Mouse (Mus musculus) cerebellum, postnatal 14 days (tissue): ENCODE results near the gene Ms4a10.

ENCODE experiments used
- DNase-seq, 2 experiments: peaks; one replicate each; pipeline ENCODE4 v3.0.0; 2021; ENCODE audit warnings: mixed read lengths in 2 of 2

Ms4a10 gene

DNA sequence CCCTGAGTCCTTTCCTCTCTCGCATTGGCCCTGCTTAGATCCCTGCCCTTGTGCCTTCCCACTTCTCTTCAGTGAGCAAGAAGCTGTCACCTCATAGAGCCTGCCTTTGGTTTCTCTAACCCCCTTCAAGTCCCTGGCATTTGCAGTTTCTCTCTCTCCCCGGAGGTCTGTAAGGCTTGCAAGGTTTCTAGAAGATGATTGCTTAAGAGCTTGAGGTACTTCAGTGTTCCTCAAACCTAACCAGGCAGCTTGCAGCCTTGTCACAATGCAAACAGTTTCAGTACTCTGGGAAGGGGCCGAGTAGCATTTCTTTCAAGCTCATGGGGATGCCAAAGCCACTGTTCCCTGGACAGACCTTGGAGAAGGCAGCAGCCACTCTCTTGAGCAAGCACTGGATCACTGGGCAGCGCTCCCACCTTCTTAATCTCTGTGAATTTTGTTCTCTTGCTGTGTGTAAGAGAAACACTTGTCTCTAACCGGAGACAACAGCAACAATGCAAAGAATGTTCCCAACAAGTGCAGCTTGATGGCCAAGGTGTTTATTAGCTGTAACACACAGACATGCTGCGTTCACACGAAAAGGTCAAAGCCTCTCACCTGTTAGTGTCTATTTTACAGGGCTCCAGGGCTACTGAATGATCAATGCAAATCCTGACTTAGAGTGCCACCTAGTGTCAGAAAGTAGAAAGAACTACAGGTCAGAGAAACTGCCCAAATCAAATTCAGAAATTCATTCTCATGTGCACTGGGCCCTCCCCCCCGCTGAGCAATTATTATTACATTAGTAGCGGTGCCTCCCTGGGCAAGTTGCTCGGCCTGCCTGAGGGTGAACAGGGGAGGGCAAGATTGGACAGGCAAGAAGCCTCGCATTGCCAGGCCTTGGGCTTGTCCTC, 15.1 kb downstream of the Ms4a10 start:
- DNase-seq: peak; percentile 82 to 84

DNA sequence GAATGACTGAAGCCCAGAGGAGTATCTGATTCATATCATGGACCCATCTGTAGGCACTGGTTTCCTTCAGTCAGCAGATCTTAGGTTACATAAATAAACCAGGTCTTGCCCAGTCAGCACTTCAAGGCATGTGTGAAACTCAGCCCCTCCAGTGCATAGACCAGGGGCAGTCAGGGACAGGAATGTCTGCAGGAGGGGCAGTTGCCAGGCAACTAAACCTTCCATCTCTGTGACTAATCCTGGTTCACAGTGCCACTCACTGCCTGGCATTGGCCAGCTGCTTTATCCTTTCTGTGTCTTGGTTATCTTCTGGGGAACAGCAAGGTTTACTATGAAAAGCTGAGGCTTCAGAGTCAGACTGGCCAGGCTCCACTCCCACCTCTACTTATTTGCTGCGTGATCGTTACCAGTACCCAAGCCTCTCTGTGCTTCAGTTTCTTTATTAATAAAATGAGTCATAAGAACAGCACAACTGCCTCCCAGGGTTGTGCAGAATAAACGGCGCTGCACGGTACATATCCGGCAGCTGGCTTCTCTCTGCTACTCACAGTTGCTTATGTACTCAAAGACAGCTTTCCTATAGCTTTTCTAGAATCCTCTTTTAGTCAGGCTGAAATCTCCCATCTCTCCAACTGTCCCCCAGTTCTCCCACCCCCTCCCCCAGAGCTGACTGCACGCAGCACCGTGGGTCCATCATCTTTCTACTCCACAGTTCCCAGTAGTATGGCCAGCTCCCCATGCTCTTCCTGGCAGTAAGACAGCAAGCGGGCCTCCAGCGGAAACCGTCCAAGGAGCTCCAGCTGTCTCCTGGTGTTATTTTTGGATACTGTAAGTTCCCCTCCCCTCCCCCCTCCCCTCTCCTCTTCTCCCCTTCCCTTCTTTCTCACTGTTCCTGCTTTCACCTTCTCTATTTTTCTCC, 22.2 kb downstream of the Ms4a10 start:
- DNase-seq: peak; percentile 34 to 48

GRCm38 (mm10) chr19:10949558-10949957, 24.9 kb downstream of the Ms4a10 start:
- DNase-seq: no peak

GRCm38 (mm10) chr19:10949112-10949511, 25.4 kb downstream of the Ms4a10 start, which contains the start of gene Ccdc86:
TSS of gene Ccdc86 (minus strand) at chr19:10949266.
- peak; percentile 96 to 97 for DNase-seq

GRCm38 (mm10) chr19:10948416-10948815, 26.1 kb downstream of the Ms4a10 start:
- DNase-seq: peak in 1 of 2 experiments; percentile 29

- no peak for DNase-seq
Observed at GRCm38 (mm10) chr19:10947219-10947618, 27.3 kb downstream of the Ms4a10 start.

DNA sequence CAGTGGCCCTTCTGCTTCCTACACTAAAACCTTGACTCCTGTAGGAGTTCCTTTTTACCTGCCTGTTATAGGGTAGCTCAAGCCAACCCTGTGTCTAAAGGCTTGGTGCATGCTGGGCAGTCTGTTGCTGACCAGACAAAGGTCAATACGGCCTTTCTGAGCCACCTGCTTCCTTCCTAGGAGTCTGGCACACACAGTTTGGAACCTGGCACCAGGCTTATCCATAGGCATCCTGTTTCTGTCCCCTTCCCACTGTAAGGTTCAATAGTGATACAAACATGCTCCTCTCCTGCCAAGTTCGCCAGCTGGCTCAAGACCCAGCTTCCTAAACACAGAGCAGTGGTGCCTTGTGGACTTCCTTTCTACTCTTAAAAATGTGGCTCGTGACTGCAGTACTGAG, 28.0 kb downstream of the Ms4a10 start:
- peak; percentile 29 to 54 for DNase-seq

GRCm38 (mm10) chr19:10943955-10944354, 30.5 kb downstream of the Ms4a10 start:
- no peak for DNase-seq

DNA sequence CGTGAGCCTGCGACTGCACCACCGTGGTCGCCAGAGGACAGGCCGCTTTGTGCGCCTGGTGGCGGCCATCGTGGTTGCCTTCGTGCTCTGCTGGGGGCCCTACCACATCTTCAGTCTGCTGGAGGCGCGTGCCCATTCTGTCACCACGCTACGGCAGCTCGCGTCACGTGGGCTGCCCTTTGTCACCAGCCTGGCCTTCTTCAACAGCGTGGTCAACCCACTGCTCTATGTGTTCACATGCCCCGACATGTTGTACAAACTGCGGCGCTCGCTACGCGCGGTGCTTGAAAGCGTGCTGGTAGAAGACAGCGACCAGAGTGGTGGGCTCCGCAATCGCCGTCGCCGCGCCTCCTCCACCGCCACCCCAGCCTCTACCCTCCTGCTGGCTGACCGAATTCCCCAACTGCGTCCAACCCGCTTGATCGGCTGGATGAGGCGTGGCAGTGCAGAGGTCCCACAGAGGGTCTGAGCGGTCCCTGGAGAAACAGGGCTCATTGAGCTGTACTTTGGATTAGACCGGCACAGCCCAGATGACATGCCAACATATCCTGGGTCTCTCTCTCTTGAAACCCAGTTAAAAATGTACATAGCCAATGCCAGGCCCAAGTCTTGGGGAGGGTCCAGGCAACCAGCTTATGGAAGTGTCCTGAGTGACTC, 33.5 kb downstream of the Ms4a10 start:
- peak in 1 of 2 experiments; percentile 44 for DNase-seq

DNA sequence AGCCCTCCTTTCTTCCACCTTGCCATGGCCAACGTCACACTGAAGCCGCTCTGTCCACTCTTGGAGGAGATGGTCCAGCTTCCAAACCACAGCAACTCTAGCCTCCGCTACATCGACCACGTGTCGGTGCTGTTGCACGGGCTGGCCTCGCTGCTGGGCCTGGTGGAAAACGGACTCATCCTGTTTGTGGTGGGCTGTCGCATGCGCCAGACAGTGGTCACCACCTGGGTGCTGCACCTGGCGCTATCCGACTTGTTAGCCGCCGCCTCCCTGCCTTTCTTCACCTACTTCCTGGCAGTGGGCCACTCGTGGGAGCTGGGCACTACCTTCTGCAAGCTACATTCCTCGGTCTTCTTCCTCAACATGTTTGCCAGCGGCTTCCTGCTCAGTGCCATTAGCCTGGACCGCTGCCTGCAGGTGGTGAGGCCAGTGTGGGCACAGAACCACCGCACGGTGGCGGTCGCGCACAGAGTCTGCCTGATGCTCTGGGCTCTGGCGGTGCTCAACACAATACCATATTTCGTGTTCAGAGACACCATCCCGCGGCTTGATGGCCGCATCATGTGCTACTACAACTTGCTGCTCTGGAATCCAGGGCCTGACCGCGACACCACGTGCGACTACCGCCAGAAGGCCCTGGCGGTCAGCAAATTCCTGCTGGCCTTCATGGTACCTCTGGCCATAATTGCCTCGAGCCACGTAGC, 34.2 kb downstream of the Ms4a10 start:
- peak; percentile 89 to 92 for DNase-seq

DNA sequence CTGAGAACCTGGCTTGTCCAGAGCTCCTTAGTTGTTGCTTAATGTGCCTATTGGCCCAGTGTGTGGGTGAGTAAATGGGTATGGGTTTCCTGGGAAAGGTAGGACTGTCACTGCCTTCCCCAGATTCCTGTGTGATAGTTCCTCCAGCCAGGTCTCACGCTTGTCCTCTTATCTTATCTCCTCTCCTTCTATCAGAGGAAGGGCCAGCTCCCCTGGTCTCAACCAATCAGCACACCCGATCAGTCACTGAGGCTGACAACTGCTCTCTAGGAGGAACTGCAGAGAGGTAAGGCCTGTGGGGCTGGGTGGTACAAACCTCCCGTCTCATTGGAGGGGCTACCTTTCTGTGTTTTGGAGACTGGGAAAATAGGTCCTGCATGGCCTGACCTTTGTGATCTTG, 35.7 kb downstream of the Ms4a10 start:
- DNase-seq: no peak

DNA sequence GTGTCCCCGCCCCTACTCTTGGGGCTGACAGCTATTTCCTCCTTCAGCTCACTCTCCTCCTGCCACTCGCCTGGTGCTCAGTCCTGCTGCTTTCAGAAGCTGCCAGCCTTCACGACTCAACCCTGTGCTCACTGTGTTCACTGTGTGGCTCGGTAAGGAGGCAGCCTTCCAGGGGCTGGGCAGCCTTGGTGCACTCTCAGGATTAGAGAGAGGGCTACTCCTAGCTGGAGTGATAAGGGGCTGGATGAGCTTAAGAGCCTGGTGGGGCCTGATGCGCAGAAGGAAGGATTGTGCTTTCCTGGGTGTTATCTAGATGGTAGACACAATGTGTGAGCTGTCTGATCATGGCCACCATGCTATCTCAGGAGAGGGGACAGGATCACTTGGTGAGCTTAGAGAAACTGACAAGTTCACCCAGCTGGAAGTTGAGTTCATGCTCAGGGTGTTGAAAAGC, 37.3 kb downstream of the Ms4a10 start, which contains the start of gene Ptgdr2:
TSS of gene Ptgdr2 (plus strand) at position 51 of the 454 bp plus-strand sequence.
- DNase-seq: no peak

- no peak for DNase-seq
Observed at GRCm38 (mm10) chr19:10936077-10936476, 38.4 kb downstream of the Ms4a10 start.

DNA sequence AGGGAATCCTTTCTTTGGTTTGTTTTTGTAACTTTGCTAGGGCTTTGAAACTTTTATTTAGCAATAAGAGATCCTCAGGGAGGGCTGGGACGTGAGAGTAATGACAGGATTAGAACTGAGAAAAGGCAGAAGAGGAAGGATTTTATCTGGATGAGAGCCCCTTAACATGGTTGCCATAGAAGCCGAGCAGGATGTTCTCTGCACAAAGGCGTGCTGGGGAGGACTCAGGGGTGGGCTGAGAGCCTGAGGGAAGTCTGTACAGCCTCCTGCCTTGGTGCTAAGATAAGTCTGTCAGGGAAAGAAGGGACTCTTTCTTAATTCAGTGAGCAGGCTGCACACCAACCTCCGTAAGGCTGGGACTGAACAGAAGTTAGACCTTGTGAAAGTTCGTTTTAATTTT, 39.4 kb downstream of the Ms4a10 start:
- DNase-seq: no peak

- no peak for DNase-seq
Observed at GRCm38 (mm10) chr19:10930641-10931040, 43.8 kb downstream of the Ms4a10 start.

- no peak for DNase-seq
Observed at GRCm38 (mm10) chr19:10926666-10927065, 47.8 kb downstream of the Ms4a10 start.

DNA sequence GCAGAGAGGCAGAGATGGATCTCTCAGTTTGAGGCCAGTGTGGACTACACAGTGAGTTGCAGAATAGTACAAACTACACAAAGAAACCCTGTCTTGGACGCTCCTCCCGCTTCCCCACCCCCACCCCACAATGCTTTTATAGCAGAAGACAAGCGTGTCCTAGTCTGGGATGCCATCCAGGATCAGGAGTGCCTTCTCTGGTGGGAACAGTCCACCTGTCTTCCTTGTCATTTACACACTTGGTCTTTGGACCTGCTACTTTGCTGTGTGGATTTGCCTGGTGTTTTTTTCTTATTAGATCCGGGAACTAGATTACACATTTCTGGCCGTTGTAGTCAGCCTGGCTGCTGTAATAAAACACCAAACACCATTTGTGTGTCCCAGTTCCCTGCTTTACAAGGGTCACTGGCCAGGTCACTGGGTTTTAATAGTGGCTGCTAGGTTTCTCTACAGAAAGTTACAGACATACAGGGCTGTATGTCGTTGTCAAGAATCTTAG, 48.3 kb downstream of the Ms4a10 start:
- DNase-seq: no peak

- DNase-seq: no peak
Observed at GRCm38 (mm10) chr19:10924220-10924619, 50.2 kb downstream of the Ms4a10 start.

DNA sequence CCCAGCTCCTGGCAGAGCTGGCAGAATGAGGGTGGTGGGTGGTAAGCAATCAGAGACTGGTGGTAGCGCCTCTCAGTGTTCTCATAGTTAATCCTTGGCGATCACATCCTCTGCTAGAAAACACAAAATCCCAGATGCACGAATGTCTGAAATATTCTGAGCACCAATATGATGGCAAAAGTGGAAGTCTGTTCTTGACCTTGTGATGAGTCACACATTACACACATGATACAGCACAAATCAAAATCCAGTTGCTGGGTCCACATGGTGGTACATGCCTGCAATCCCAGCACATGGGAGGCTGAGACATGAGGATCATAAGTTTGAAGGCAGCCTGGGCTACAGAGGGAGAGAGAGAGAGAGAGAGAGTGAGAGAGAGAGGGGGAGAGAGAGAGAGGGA, 53.4 kb downstream of the Ms4a10 start:
- DNase-seq: no peak

- DNase-seq: no peak
Observed at GRCm38 (mm10) chr19:10920532-10920931, 53.9 kb downstream of the Ms4a10 start, which contains the start of gene Zp1. TSS of gene Zp1 (minus strand) at chr19:10920632.

- peak; percentile 56 to 66 for DNase-seq
Observed at GRCm38 (mm10) chr19:10918321-10918991, 56.0 kb downstream of the Ms4a10 start.
